Mouse (Mus musculus) mature B cell (primary cell): ENCODE results near the gene Ghdc.
"Not testable (repeated sequence)": the region's sequence is repeated elsewhere in the genome, so short reads cannot be mapped to it uniquely, and the experiment has no call there.

Experiments used
- in situ Hi-C: fragments of 300-500 bp; cut with MboI; formaldehyde crosslinking; loops from 2 replicates; pipeline ENCODE4 v1.14.3; 2019

Gene Ghdc

DNA sequence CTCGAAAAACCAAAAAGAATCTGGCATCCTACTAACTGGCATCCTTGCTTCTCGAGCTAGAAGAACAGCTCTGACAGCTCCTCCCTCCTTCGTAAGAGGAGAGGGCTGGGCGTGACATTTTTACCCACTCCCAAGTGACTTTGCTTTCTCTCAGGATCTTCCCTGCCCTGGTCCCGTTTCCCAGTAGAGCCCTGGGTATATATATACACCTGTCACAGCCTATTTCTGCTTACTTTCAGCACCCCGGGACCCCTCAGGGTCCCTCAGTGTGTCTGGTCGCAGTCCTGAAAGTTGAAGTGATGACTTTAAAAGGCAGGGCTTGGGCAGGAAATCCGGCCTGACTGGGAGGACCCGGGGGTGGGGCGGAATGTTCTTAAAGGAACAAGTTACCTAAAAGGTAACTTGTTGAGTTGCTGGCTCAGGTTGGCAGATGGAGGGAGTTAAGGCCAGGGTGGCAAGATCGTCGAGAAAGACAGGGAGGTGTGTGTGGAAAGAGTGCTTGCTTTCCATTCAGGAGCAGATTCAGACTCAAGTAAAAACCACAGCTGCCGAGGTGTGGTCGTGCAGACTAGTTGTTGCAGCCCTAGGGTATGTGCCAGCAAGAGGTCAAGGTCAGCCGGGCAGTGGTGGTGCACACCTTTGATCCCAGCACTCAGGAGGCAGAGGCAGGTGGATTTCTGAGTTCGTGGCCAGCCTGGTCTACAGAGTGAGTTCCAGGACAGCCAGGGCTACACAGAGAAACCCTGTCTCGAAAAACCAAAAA, at the start of gene Ghdc:
TSS of gene Ghdc (minus strand) at position 312 of the 763 bp plus-strand sequence.
- in situ Hi-C loops, result no loop called here

- in situ Hi-C loops, result no loop called here
Measured at GRCm38 (mm10) chr11:100820047-100820446, 49.3 kb upstream of the Ghdc start.

DNA sequence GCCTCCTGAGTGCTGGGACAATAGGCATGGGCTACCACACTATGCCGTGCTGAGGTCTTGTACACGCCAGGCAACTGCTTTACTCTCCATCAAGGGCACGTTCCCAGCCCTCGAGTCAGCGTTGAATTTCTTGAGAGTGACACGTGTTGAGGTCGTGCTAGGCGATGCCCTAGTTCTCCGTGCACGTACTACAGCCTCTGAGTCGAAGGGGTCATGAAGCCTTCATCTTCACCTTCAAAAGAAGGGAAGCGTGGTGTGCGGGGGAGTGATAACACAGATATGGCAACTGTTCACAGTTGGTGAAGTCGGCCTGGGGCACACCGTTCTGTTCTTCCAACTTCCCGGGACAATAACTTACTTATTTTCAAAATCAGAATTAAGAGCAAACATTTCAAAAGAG, 48.9 kb upstream of the Ghdc start:
- in situ Hi-C loops, result no loop called here

DNA sequence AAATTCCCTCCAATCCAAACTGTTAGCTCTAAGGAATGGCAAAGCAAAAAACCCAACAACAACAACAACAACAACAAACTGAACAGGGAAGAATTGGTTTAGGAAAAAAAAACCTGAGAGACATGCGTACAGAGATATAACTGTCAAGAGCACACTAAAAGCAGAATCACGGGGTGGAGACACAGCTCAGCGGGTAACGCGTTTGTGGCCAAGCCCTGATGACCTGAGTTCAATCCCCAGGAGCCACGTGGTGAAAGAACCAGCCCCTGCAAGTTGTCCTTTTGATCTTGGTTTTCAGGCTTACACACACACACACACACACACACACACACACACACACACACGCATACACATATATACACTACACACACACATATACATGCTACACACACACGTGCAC, 48.3 kb upstream of the Ghdc start:
- in situ Hi-C loops, result no loop called here

DNA sequence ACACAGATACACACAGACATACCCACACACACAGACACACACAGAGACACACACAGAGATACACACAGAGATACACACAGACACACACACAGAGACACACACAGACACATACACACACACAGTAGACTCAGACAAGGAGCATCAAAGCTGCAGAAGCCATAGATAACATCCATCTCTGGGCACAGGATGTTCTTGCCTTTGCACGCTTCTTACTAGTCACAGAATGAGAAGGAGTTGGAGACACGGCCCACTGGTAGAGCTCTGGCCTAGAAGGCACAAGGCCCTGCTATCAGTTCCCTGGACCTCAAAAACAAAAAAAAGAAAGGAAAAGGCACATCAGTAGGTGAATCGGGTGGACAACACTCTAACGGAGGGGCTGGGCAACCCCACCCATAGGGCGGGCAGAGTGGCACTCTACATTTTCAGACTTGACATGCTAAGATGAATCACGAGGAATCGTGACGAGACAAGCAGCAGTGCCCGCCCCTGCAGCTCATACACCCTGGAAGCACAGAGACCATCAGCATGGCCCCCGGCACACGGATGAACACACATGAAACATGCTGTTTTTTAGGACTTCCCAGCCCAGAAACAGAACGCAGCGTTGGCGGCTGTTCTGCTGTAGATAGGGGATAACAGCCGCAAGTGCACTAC, 47.7 kb upstream of the Ghdc start:
- in situ Hi-C loops, result no loop called here

- in situ Hi-C loops, result no loop called here
Measured at GRCm38 (mm10) chr11:100817311-100817710, 46.6 kb upstream of the Ghdc start.

DNA sequence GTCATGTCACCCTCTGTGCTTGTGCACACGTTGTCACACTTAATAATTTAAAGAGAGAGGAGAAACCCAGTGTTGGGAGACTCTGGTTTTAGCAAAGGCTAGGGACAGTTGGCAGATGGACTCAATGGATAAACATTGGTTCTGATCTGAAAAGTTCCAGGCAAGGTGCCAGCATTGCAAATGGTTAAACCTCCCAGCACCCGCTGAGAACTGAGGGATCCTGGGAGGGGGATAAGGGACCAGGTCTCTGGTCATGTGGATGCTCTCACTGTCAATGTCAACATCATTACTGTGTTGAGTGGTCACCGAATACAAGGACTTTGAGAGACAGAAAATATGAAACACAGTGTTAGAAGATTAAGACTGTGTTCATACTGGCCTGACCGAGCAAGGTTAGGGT, 46.0 kb upstream of the Ghdc start:
- in situ Hi-C loops, result no loop called here

GRCm38 (mm10) chr11:100816342-100816741, 45.6 kb upstream of the Ghdc start:
- in situ Hi-C loops, result no loop called here

DNA sequence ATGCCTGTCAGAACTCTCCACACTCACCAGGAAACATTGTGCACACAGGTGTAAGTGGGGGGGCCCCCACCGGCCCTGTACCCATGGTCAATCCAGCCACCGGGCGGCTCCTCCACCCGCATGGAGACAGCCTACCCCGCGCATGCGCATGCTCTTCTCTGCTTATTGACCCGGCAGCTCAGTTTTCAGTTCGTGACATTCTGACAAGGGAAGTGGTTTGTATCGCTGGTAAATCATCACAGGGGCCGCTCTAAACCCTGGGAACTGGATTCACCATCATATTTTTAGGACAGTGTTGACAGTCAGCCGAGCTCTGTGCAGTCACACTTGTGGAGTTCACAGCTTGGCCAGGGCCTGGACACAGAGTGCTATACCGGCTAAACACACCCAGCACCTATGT, 43.7 kb upstream of the Ghdc start:
- in situ Hi-C loops, result no loop called here

DNA sequence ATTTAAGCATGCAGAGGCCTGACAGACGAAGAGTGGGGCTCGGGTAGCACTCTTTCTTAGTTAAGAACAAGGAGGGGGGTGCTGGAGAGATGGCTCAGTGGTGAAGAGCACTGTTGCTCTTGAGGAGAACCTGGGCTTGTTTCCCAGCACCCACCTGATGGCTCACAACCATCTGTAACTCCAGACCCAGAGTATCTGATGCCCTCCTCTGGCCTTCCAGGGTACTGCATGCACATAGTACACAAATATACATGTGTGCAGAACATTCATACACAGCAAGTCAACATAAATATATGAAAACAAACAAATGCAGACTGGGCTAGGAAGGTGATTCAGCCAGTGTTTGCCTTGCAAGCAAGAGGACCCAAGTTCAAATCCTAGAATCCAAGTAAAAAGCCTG, 40.4 kb upstream of the Ghdc start:
- in situ Hi-C loops, result no loop called here

DNA sequence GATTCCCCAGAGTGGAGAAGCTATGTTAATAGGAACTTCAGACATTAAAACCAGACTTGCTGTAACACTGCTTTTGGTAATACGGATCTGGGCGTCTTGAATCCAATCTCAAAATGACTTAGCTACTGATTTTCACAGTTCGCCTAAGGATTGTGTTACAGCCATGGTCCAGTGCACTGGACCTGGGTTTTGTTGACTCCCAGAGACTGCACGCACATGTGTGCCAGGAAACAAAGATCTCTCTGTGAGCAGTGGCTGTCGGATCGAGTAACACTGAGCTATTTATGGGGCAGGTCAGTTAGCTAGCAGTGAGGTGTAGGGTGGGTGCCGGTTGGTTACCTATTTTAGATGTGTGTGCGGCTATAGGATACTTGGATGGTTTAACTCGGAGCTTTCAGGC, 39.8 kb upstream of the Ghdc start:
- in situ Hi-C loops, result no loop called here

- in situ Hi-C loops, result no loop called here
Measured at GRCm38 (mm10) chr11:100806380-100807305, 35.9 kb upstream of the Ghdc start.

DNA sequence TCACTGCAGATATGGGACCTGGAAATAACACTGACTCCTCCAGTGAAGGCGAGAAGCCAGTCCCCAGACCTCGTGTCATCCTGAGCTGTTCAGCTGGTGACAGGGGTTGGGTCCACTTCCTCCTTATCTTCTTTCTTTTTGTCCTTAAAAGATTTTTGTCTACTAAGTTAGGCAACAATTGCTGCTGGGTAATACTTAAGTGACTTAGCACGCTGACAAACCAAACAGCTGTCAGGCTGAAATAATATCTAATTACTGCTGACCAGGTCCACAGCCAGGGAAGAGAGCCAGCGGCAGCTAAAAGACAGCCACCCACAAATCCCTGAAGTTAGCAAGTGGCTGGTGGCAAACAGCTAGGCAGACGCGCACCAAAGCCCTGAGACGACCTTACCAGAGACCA, 34.8 kb upstream of the Ghdc start:
- in situ Hi-C loops, result no loop called here

- in situ Hi-C loops, result no loop called here
Measured at GRCm38 (mm10) chr11:100804409-100804808, 33.7 kb upstream of the Ghdc start.

DNA sequence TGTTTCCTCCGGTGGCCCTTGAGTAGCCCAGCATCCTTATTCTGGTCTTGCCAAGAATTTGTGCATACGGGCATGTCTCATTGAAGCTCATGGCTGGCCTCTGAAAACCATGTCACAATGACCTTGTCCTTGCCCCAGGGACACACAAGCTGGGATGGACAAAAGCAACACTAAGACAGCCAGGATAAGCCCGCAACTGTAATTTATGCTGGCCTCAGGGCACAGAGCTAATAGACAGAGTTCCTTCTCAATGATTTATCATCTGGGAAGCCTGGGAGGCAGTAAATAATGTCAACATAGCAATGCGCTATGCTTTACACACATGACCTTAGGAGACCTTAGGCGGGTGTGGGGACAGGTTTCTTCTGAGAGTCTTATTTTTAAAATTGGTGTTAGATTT, 28.7 kb upstream of the Ghdc start:
- in situ Hi-C loops, result no loop called here

DNA sequence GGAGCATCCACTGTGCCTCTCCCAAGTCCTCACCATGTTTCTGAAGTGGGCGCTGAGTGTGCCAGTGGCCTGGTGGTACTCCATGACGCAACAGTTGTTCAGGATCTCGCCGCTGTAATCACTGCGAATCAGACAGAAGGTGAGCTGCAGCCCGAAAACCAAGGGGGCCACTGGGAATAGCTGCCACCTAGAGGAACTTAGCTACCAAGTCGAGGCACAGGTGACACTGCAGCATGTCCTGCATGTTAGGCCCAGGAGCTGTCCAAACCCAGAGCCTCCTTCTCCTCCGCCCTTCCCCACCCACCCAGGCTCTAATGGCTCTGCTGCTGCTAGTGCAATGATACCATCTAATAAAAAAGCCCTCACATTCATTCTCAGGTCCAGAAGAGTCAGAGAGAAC, 25.8 kb upstream of the Ghdc start:
- in situ Hi-C loops, result no loop called here

GRCm38 (mm10) chr11:100795386-100795785, 24.6 kb upstream of the Ghdc start:
- in situ Hi-C loops, result no loop called here

DNA sequence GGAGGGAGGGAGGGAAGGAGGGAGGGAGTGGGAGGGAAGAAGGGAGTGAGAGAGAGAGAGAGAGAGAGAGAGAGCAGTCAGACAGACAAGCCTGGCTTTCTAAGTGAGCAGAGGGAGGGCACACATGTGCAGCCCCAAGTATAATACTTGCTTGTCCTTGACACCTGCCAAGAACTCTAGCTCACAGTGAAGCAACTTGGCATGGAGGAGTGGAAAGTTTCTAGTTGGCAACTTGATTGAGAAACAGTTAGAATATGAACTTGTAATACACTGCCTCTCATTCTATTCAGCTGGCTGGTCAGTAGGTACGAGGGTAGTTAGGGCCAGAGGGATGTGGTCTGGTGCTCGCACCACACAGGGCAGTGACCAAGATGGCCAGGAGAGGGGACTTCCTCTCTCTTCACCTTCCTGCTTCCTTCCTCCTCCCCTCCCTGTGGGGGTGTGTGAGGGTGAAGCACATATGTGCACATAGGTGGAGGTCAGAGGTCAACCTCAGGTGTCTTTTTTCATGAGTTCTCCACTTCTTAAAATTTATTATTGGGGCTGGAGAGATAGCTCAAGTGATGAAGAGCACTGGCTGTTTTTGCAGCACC, 20.8 kb upstream of the Ghdc start:
- in situ Hi-C loops, result no loop called here

DNA sequence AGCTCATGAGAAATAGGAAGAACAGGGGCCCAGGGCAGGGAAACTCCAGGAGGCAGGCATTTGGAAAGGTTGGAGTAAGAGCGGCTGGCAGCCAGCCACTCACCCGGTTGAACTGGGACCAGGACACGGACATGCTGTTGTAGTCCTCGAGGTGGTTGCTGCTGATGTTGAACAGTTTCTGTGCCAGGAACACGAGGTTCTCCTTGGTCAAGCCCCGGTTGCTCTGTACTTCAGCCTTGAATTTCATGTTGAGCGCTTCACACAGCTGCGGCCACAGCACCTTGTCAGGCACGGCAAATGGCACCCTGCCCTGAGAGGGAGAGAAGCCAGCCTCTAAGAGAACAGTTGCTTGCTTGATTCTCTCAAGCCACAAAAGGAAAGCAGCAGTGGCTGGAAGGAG, 19.9 kb upstream of the Ghdc start:
- in situ Hi-C loops, result not testable (repeated sequence)

- in situ Hi-C loops, result no loop called here
Measured at GRCm38 (mm10) chr11:100789702-100790101, 18.9 kb upstream of the Ghdc start.

DNA sequence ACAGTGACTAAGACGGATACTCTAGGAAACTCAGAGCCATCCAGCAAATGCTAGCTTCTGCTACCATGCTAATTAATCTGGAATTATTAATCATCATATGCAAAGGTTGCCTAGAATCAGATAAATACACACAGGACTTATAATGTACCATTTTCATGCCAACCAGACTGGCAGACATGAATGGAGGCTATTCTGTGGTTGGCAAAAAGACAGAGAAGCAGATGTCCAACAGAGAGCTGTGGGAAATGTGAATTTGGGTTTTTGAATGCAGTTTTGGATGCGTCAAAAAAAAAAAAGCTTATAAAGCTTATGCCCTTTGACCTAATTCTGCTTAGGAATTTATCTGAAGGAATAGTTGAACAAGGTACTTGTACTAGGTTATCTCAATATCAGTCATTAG, 15.0 kb upstream of the Ghdc start:
- in situ Hi-C loops, result no loop called here

GRCm38 (mm10) chr11:100784286-100784685, 13.5 kb upstream of the Ghdc start:
- in situ Hi-C loops, result no loop called here
